Mouse (Mus musculus): ENCODE measurements at regions not wholly inside any gene's neighbourhood (a gene's known extent, or its start where the extent isn't known, plus 50 kb on each side); places are given as distances from the start of the nearest gene placed in this dataset.

- no peak for DNase-seq (ENCODE audit: low spot score in 2 of 2)
These were observed 469.4 kb upstream of the Rgma start for GRCm38 (mm10) chr7:72905891-72906290.

- no peak for DNase-seq (ENCODE audit: low spot score in 2 of 2)
These were observed 468.8 kb upstream of the Rgma start for GRCm38 (mm10) chr7:72906536-72906935.

GRCm38 (mm10) chr7:72926772-72927380 is 448.4 kb upstream of the Rgma start:
- DNase-seq (ENCODE audit: low spot score in 2 of 2), result no peak

GRCm38 (mm10) chr7:72938842-72939241 is 436.5 kb upstream of the Rgma start:
- DNase-seq (ENCODE audit: low spot score in 2 of 2), result no peak

GRCm38 (mm10) chr7:72947531-72947930 is 427.8 kb upstream of the Rgma start:
- no peak for DNase-seq (ENCODE audit: low spot score in 2 of 2)

GRCm38 (mm10) chr7:72948026-72948425 is 427.3 kb upstream of the Rgma start:
- DNase-seq (ENCODE audit: low spot score in 2 of 2), result no peak

- no peak for DNase-seq (ENCODE audit: low spot score in 2 of 2)
These were observed 426.6 kb upstream of the Rgma start for GRCm38 (mm10) chr7:72948666-72949065.

GRCm38 (mm10) chr7:72949886-72950285 is 425.4 kb upstream of the Rgma start:
- no peak for DNase-seq (ENCODE audit: low spot score in 2 of 2)

- no peak for DNase-seq (ENCODE audit: low spot score in 2 of 2)
These were observed 417.6 kb upstream of the Rgma start for GRCm38 (mm10) chr7:72957674-72958073.

- DNase-seq (ENCODE audit: low spot score in 2 of 2), result no peak
These were observed 414.0 kb upstream of the Rgma start for GRCm38 (mm10) chr7:72961321-72961720.

- DNase-seq (ENCODE audit: low spot score in 2 of 2), result no peak
These were observed 412.5 kb upstream of the Rgma start for GRCm38 (mm10) chr7:72962815-72963214.

- DNase-seq (ENCODE audit: low spot score in 2 of 2), result no peak
These were observed 411.4 kb upstream of the Rgma start for GRCm38 (mm10) chr7:72963908-72964307.

- DNase-seq (ENCODE audit: low spot score in 2 of 2), result no peak
These were observed 407.1 kb upstream of the Rgma start for GRCm38 (mm10) chr7:72968193-72968592.

- DNase-seq (ENCODE audit: low spot score in 2 of 2), result no peak
These were observed 403.6 kb upstream of the Rgma start for GRCm38 (mm10) chr7:72971506-72972267.

- no peak for DNase-seq (ENCODE audit: low spot score in 2 of 2)
These were observed 402.9 kb upstream of the Rgma start for GRCm38 (mm10) chr7:72972397-72972796.

- no peak for DNase-seq (ENCODE audit: low spot score in 2 of 2)
These were observed 401.5 kb upstream of the Rgma start for GRCm38 (mm10) chr7:72973771-72974170.

- DNase-seq (ENCODE audit: low spot score in 2 of 2), result no peak
These were observed 400.9 kb upstream of the Rgma start for GRCm38 (mm10) chr7:72974384-72974783.

GRCm38 (mm10) chr7:72990559-72991429 is 384.5 kb upstream of the Rgma start:
- DNase-seq (ENCODE audit: low spot score in 2 of 2), result no peak

GRCm38 (mm10) chr7:72998374-72998773 is 376.9 kb upstream of the Rgma start:
- DNase-seq (ENCODE audit: low spot score in 2 of 2), result no peak

- DNase-seq (ENCODE audit: low spot score in 2 of 2), result no peak
These were observed 356.2 kb upstream of the Rgma start for GRCm38 (mm10) chr7:73019151-73019550.

- no peak for DNase-seq (ENCODE audit: low spot score in 2 of 2)
These were observed 355.4 kb upstream of the Rgma start for GRCm38 (mm10) chr7:73019764-73020354.

- no peak for DNase-seq (ENCODE audit: low spot score in 2 of 2)
These were observed 353.5 kb upstream of the Rgma start for GRCm38 (mm10) chr7:73021786-73022185.

All from spleen, postnatal 36 days (tissue).